Mouse (Mus musculus): ENCODE data around the gene Hacd1.
"Not testable (repeated sequence)": the region's sequence is repeated elsewhere in the genome, so short reads cannot be mapped to it uniquely, and the experiment has no call there.

The Hacd1 gene

DNA sequence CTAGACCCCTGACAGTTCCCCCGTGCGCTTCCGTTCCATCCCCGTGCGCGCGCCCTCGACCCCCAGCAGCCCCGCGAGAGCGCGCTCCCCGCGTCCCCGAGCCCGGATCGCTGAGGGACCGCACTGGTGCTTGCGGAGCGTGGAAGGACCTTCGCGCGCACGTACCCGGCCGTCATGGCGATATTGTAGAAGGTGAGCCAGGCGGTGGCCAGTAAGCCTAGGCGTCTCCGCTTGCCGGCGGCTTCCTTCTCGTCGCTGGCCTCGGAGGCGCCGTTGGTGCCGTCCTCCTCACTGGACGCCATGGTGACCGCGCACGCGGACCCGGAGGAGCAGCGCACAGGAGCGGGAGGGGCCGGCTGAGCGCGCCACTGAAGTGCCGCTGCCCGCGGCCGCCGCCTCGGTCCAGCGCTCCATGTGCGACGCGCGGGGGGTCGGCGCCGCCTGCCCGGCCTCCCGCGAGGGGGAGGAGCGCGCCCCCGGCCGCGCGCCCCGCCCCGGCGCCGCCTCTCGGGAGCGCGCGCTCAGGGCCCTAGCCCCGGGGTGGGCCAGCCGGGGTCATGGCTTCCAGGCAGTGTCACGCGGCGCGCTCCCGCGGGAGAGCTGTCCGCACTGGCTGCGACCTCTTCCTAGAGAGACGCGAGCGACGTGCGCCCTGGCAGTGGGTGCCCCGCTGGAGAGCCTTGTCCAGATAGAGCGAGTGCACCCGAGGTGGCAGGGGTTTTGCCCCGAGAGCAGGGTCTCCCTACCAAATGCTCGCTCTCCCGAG lies at the start of gene Hacd1:
Gene Hacd1, minus strand, starts transcription at position 570 of the 766 bp plus-strand sequence.
- DNase-seq (ENCODE audit: low spot score in 2 of 2): peak; percentile 68 to 70

DNA sequence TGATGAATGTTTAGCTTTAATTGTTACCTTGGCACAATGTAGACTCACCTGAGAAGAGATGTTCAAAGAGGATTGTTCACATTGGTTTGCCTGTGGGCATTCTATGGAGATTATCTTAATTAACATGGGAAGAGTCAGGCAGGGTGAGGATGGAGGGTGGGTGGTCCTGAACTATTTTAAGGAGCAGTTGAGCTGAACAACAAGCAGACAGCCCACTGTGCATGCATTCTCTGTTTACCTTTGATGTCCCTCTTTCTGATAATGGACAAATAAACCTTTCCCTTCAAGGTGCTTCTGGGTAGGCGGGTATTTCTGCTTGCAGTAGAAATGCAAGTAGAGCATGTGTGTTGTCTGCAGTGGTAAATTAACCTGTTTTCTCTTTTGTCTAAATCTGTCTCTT lies 48.0 kb upstream of the Hacd1 start:
- no peak for DNase-seq (ENCODE audit: low spot score in 2 of 2)

- DNase-seq (ENCODE audit: low spot score in 2 of 2): no peak
Observed at GRCm38 (mm10) chr2:14102603-14103002, 46.7 kb upstream of the Hacd1 start.

DNA sequence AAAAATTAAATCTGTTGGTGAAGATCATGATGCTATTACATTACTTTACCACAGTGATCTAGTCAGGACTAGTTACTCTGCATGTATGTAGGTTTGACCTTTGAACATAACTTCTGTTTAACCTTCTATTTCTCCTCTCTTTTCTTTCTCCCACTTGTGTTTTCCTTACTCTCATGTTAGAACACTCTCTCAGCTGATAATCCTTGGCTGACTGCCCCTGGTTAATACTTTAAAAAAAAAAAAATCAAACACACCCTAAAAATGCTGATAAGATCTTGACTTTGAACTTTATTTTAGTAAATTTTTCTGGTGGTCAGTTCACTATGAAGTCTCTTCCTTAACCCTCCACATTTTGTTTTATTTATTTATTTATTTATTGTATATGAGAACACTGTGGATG lies 44.6 kb upstream of the Hacd1 start:
- no peak for DNase-seq (ENCODE audit: low spot score in 2 of 2)

GRCm38 (mm10) chr2:14078527-14078926 lies 22.6 kb upstream of the Hacd1 start:
- DNase-seq (ENCODE audit: low spot score in 2 of 2): not testable (repeated sequence)

DNA sequence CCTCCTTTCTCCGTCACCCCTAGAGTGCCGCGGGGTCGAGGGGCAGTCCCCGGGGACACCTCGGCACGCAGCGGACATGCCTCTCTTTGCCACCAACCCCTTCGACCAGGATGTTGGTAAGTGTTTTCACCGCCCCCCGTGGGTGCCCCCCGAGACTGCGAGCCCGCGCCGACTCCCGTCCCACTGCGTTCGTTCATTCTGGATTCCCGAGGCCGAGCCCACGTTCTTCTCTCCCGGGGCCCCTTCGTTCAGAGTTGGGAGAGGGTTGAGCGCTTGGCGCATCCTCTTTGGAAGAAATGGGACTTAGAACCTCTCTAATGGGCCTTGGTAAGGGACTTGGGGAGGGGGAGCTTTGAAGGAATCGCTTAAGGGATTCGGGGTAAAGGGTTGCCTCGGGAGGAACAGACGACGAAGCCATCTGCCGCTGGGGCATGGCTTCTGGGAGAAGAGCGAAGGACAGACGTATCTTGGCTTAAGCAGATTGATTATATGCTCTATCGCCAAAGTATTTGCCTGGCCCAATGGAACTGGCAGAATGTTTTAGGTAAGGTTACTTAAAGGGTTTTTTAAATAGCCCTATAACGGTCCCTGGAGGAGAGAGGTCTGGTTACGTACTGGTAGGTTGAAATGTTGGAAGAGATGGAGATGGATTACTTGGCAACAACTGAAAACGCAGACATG lies 18.4 kb upstream of the Hacd1 start:
- DNase-seq (ENCODE audit: low spot score in 2 of 2): no peak

DNA sequence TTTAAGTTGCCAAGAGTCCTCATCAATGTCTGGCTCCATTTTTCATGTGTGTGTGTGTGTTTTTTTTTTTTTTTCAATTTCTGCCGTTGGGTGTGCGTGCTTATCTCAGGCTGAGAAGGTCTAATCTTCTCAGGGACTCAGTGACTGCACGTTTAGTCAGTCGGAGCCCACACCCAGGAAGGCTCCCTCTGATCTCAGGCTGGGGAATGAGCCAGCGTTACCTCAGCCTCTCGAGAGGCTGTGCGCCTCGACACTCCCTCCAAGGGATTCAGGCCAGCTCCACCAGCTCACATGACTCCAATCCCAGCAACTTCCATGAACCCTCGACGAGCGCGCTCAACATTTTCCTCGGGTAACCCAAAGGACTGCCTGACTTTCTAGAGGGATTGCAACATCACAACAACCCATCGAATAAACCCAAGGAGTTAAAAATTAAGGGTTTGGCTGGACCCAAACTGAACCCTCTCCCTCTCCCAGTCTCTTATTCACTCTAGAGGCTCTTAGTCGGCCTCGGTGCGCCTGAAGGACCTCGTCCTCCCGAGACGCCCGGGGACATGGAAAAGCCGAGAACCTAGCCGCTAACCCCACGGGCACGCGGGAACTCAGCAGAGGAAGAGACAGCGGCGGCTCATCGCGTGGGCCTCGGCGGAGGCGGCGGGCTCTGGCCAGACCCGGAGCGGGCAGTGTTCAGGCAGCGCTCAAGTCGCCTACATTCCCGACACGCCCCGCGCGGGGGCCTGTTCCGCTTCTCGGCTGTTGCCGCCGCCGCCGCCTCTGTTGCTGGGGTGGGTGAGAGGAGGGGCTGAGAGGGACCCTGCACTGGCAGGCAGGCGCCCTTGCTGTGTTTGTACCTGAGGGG lies 17.7 kb upstream of the Hacd1 start, which contains the start of gene Stam:
Gene Stam, plus strand, starts transcription at position 737 of the 859 bp plus-strand sequence.
- peak; percentile 81 to 85 for DNase-seq (ENCODE audit: low spot score in 2 of 2)

GRCm38 (mm10) chr2:14073008-14073361 lies 17.1 kb upstream of the Hacd1 start:
- DNase-seq (ENCODE audit: low spot score in 2 of 2): no peak

DNA sequence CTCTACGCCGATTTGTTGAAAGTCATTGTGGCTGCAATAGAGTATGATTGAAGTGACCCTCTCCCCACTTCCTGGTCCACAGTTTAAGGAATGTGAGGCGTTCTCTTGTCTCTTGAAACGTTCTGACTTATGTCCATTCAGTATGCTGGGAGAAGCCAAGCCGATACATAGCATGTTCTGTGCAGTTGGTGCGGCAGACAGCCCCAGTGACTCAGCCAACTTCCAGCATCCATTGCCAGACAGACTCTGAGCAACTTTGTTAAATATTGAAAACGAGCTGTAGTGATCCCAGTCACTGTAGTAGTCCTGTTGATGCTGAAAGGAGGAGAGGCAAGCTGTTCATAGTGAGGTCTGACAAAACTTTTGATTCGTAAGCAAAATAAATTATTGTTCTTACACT lies 14.5 kb upstream of the Hacd1 start:
- DNase-seq (ENCODE audit: low spot score in 2 of 2): no peak

- no peak for DNase-seq (ENCODE audit: low spot score in 2 of 2)
Observed at GRCm38 (mm10) chr2:14069027-14069426, 13.1 kb upstream of the Hacd1 start.

DNA sequence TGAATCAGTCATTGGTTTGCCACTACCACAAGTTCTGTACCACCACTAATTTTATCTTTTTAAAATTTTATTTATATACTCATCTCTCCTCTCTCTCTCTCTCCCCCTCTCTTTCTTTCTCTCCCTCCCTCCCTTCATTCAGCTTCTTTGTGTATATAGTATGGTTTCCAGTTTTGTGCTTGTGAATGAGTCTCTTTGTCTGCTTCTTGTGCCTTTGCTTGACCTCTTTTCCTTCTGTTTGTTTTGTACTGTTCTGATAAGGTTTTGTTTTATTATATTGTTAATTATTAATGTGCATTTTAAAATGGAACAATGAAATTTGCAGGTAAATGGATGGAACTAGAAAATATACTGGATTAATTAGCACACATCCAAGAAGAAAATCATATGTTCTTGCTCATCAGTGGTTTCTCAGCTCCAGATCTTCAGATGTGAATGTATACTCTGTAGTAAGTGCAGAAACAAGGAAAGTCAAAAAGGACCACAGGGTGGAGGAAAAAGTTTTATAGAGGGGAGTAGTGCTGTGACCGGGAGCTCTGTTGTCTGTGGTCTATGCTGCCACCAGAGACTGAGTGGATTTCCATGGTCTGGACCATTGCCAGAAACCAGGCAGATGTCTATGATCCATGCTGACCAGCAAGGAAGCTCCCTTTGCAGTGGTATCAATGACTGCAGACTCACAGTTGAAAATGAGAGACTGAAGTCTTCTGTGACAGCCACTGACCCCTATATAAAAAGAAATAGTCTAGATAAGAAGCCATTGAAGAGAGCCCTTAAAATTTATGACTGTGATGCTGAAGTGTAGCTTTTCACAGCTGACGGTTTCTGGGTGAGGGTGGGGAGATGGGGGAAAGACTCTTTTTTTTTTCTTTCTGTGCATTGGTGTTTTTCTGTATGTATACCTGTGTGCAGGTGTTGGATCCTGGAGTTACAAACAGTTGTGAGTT lies 10.0 kb upstream of the Hacd1 start:
- no peak for DNase-seq (ENCODE audit: low spot score in 2 of 2)

- peak in 1 of 2 experiments; percentile 28 for DNase-seq (ENCODE audit: low spot score in 2 of 2)
Observed at GRCm38 (mm10) chr2:14055168-14055565, 768 bp downstream of the Hacd1 start.

DNA sequence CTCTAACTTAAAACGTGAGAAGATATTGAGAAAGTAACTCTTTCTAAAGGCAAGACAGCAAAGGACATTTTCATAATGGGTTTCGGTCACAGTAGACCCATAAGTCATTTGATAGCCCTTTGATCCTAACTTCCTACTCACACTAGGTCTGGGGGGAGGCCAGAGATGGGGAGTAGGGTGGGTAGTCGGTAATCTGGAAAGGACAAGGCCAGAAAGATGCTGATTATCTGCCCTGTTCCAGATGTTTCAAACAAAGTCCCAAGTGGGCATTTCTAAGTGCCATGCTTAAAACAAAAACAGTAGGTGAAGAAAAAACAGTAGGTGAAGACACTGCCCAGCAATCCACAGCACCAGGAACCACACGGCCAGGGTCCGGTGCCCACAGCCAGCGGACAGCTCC lies 1.2 kb downstream of the Hacd1 start:
- DNase-seq (ENCODE audit: low spot score in 2 of 2): no peak

GRCm38 (mm10) chr2:14054163-14054562 lies 1.8 kb downstream of the Hacd1 start:
- DNase-seq (ENCODE audit: low spot score in 2 of 2): no peak

GRCm38 (mm10) chr2:14053618-14054017 lies 2.3 kb downstream of the Hacd1 start:
- no peak for DNase-seq (ENCODE audit: low spot score in 2 of 2)

GRCm38 (mm10) chr2:14048808-14049207 lies 7.1 kb downstream of the Hacd1 start:
- no peak for DNase-seq (ENCODE audit: low spot score in 2 of 2)

- DNase-seq (ENCODE audit: low spot score in 2 of 2): peak; percentile 55 to 58
Observed at GRCm38 (mm10) chr2:14048381-14048780, 7.6 kb downstream of the Hacd1 start.

GRCm38 (mm10) chr2:14043577-14044170 lies 12.3 kb downstream of the Hacd1 start:
- no peak for DNase-seq (ENCODE audit: low spot score in 2 of 2)

DNA sequence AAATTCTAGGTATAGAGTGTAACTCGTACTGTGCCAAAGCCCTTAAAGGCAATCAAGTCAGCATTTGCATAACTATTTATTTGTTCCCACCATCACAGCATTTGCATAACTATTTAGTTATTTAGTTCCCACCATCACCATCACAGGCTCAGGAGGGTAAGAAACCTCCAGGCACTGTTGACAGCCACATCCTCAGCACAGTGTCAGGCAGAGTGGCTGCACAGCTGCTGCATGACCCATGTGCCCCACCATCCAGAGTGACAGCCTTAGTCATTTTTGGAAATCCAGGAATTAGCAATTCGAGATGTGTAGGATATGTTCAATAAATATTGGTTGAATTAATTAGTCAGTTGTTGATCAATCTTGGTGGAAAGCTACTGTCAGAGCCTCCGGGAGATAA lies 12.9 kb downstream of the Hacd1 start:
- DNase-seq (ENCODE audit: low spot score in 2 of 2): no peak

DNA sequence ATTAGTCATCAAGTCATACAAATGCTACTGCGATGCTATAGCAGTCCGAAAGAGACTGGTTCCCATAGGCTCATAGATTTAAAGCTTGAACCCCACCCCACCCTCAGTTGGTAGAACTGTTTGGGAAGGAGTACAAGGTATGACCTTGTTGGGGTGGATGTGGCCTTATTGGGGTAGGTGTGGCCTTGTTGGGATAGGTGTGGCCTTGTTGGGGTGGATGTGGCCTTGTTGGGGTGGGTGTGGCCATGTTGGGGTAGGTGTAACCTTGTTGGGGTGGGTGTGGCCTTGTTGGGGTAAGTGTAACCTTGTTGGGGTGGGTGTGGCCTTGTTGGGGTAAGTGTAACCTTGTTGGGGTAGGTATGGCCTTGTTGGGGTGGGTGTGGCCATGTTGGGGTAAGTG lies 14.7 kb downstream of the Hacd1 start:
- no peak for DNase-seq (ENCODE audit: low spot score in 2 of 2)

DNA sequence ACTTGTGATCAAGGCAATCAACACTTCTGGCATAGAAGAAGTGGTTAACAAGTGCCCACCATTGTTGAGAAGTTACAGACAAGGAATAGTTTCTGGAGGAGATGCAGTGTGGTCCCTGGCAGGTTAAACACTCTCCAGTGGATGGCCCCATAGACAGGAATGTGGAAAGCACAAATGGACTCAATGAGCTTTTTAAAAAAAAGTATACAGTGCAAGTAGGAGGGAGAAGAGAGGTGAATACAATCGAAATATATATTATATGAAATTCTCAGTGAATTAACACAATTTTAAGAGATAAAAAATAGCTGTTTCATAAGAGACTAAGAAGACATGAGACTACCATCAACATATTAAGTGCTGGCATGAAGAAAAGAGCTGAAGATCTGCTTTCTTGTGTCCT lies 36.7 kb downstream of the Hacd1 start:
- DNase-seq (ENCODE audit: low spot score in 2 of 2): no peak
